Mouse (Mus musculus) CH12.LX (cell line): ENCODE measurements around the gene Retn.

Experiments used
- CHD2 ChIP-seq: IDR thresholded peaks from 2 replicates; pipeline ENCODE4 v1.6.1; 2011; ENCODE audit warnings: low read length, improper control_type of control experiment
- CTCF ChIP-seq, 2 experiments: IDR thresholded peaks in 1 of 2; conservative IDR thresholded peaks in 1 of 2; 2 replicates each; pipeline ENCODE4 v1.5.1; 2011 to 2012; ENCODE audit warnings: low read depth in 2 of 2, low read length in 2 of 2, improper control_type of control experiment in 1 of 2, inconsistent platforms in 1 of 2, mild to moderate bottlenecking in 1 of 2, moderate library complexity in 1 of 2
- EP300 ChIP-seq: IDR thresholded peaks from 2 replicates; pipeline ENCODE4 v1.6.1; 2011; ENCODE audit warnings: low read length, improper control_type of control experiment
- GABPA ChIP-seq: IDR thresholded peaks from 2 replicates; pipeline ENCODE4 v1.6.1; 2012; ENCODE audit warnings: low read depth, low read length, improper control_type of control experiment, inconsistent platforms; ENCODE audit not compliant: insufficient replicate concordance
- HCFC1 ChIP-seq: IDR thresholded peaks from 2 replicates; pipeline ENCODE4 v1.6.1; 2012; ENCODE audit warnings: low read depth, mild to moderate bottlenecking, inconsistent platforms, low read length, improper control_type of control experiment
- MAX ChIP-seq: IDR thresholded peaks from 2 replicates; pipeline ENCODE4 v1.6.1; 2011; ENCODE audit warnings: low read length, improper control_type of control experiment
- MEF2A ChIP-seq: IDR thresholded peaks from 2 replicates; pipeline ENCODE4 v1.6.1; 2014; ENCODE audit warnings: low read depth, mild to moderate bottlenecking, inconsistent platforms, low read length, improper control_type of control experiment, borderline replicate concordance
- MYC ChIP-seq: IDR thresholded peaks from 2 replicates; pipeline ENCODE4 v1.6.1; 2011; ENCODE audit warnings: low read depth, mild to moderate bottlenecking, improper control_type of control experiment, low read length
- NELFE ChIP-seq: IDR thresholded peaks from 2 replicates; pipeline ENCODE4 v1.6.1; 2011; ENCODE audit warnings: low read depth, low read length, improper control_type of control experiment
- POLR2A ChIP-seq: IDR thresholded peaks from 2 replicates; pipeline ENCODE4 v1.6.1; 2011; ENCODE audit warnings: low read depth, mild to moderate bottlenecking, improper control_type of control experiment, low read length
- RCOR1 ChIP-seq: conservative IDR thresholded peaks from 2 replicates; pipeline ENCODE4 v1.6.1; 2012; ENCODE audit warnings: low read depth, mild to moderate bottlenecking, inconsistent platforms, low read length, improper control_type of control experiment
- ZC3H11A ChIP-seq: IDR thresholded peaks from 2 replicates; pipeline ENCODE4 v1.6.1; 2012; ENCODE audit warnings: low read depth, mild to moderate bottlenecking, inconsistent platforms, low read length, improper control_type of control experiment
- ZNF384 ChIP-seq: IDR thresholded peaks from 2 replicates; pipeline ENCODE4 v1.6.1; 2012; ENCODE audit warnings: low read depth, low read length, improper control_type of control experiment, inconsistent platforms

- TF ChIP-seq ZNF384, result no peak
- no peak for TF ChIP-seq CTCF (conservative IDR thresholded peaks at IDR 0.05 in 1 of 2, IDR thresholded peaks at IDR 0.05 in 1 of 2; ENCODE audit: low read depth in 2 of 2, low read length in 2 of 2)
- TF ChIP-seq MYC, result no peak
- TF ChIP-seq ZC3H11A, result no peak
- no peak for TF ChIP-seq GABPA
- TF ChIP-seq MAX, result no peak
- TF ChIP-seq NELFE, result no peak
- TF ChIP-seq POLR2A, result no peak
- TF ChIP-seq HCFC1, result no peak
- no peak for TF ChIP-seq MEF2A
- no peak for TF ChIP-seq EP300
- no peak for TF ChIP-seq CHD2
- TF ChIP-seq RCOR1, result no peak
Observed at GRCm38 (mm10) chr8:3683408-3684176, 28.0 kb downstream of the Retn start.
